Mouse (Mus musculus) telencephalon, adult 2 months (tissue): ENCODE data around the gene Ptov1.

Experiments
- DNase-seq: peaks from one replicate; pipeline ENCODE4 v3.0.0-alpha.2; 2011; ENCODE audit warnings: low read depth, low spot score

Gene Ptov1

GRCm38 (mm10) chr7:44869697-44870528 is at the start of gene Ptov1:
Ptov1 (minus strand) TSS chr7:44869788.
- DNase-seq: peak; percentile 100

GRCm38 (mm10) chr7:44919127-44919526 is 49.5 kb upstream of the Ptov1 start:
- DNase-seq: no peak

- no peak for DNase-seq
Measured at GRCm38 (mm10) chr7:44918219-44918618, 48.6 kb upstream of the Ptov1 start.

GRCm38 (mm10) chr7:44916881-44917280 is 47.3 kb upstream of the Ptov1 start:
- DNase-seq: no peak

GRCm38 (mm10) chr7:44916191-44916590 is 46.6 kb upstream of the Ptov1 start:
- no peak for DNase-seq

- DNase-seq: no peak
Measured at GRCm38 (mm10) chr7:44915314-44915713, 45.7 kb upstream of the Ptov1 start.

- no peak for DNase-seq
Measured at GRCm38 (mm10) chr7:44914396-44914795, 44.8 kb upstream of the Ptov1 start.

GRCm38 (mm10) chr7:44908706-44909476 is 39.3 kb upstream of the Ptov1 start:
- DNase-seq: no peak

GRCm38 (mm10) chr7:44905430-44905829 is 35.8 kb upstream of the Ptov1 start:
- DNase-seq: no peak

- DNase-seq: no peak
Measured at GRCm38 (mm10) chr7:44901230-44901722, 31.7 kb upstream of the Ptov1 start.

- no peak for DNase-seq
Measured at GRCm38 (mm10) chr7:44900632-44901031, 31.0 kb upstream of the Ptov1 start.

- no peak for DNase-seq
Measured at GRCm38 (mm10) chr7:44898607-44899006, 29.0 kb upstream of the Ptov1 start.

GRCm38 (mm10) chr7:44896499-44896898 is 26.9 kb upstream of the Ptov1 start:
- DNase-seq: no peak

GRCm38 (mm10) chr7:44895593-44896434 is 26.2 kb upstream of the Ptov1 start, which contains the start of gene Fuz:
Fuz (plus strand) TSS chr7:44896079.
- DNase-seq: peak; percentile 98

- no peak for DNase-seq
Measured at GRCm38 (mm10) chr7:44895206-44895592, 25.6 kb upstream of the Ptov1 start.

GRCm38 (mm10) chr7:44894175-44894574 is 24.6 kb upstream of the Ptov1 start:
- no peak for DNase-seq

GRCm38 (mm10) chr7:44893197-44893596 is 23.6 kb upstream of the Ptov1 start:
- DNase-seq: no peak

- peak; percentile 97 for DNase-seq
Measured at GRCm38 (mm10) chr7:44892276-44892921, 22.8 kb upstream of the Ptov1 start, which contains the start of gene Med25. Med25 (minus strand) TSS chr7:44892712.

- no peak for DNase-seq
Measured at GRCm38 (mm10) chr7:44891611-44892010, 22.0 kb upstream of the Ptov1 start.

- DNase-seq: no peak
Measured at GRCm38 (mm10) chr7:44890737-44891136, 21.1 kb upstream of the Ptov1 start.

- DNase-seq: no peak
Measured at GRCm38 (mm10) chr7:44890180-44890579, 20.6 kb upstream of the Ptov1 start.
